Mouse (Mus musculus) neural tube, embryonic 12.5 days (tissue): ENCODE data around the gene Ntmt1. TPM values are rescaled to one million over a fixed set of nuclear protein-coding genes. Genes with fewer than 3 reads are reported as not detected.
A peak's percentile ranks its signal among the peaks of the same experiment; 100 is the strongest.

Experiments
- ATAC-seq: fragments of 200-750 bp; cut with Nextera tagmentation; 2 replicates; pipeline ENCODE4 v1.8.0; 2017; ENCODE audit warnings: low read depth, mild to moderate bottlenecking, moderate TSS enrichment, moderate library complexity; ENCODE audit not compliant: low FRiP score
- H3K27ac ChIP-seq: fragments of 300-500 bp; sonication (generic); 2 replicates; pipeline ENCODE4 v1.5.1; 2016
- H3K27me3 ChIP-seq: fragments of 300-500 bp; sonication (generic); replicated peaks from 2 replicates; pipeline ENCODE4 v1.6.1; 2016; ENCODE audit warnings: mild to moderate bottlenecking
- H3K36me3 ChIP-seq: fragments of 300-500 bp; sonication (generic); 2 replicates; pipeline ENCODE4 v1.6.1; 2016; ENCODE audit warnings: mild to moderate bottlenecking
- H3K4me1 ChIP-seq: fragments of 300-500 bp; sonication (generic); 2 replicates; pipeline ENCODE4 v1.6.1; 2016
- H3K4me2 ChIP-seq: fragments of 300-500 bp; sonication (generic); replicated peaks from 2 replicates; pipeline ENCODE4 v1.6.1; 2016; ENCODE audit warnings: mild to moderate bottlenecking
- H3K4me3 ChIP-seq: fragments of 300-500 bp; sonication (generic); 2 replicates; pipeline ENCODE4 v1.5.1; 2016
- H3K9ac ChIP-seq: fragments of 300-500 bp; sonication (generic); 2 replicates; pipeline ENCODE4 v1.6.1; 2016; ENCODE audit warnings: mild to moderate bottlenecking
- H3K9me3 ChIP-seq: fragments of 300-500 bp; sonication (generic); 2 replicates; pipeline ENCODE4 v1.6.1; 2016; ENCODE audit warnings: mild to moderate bottlenecking
- WGBS: fragments of 180-500 bp; shearing (Covaris S2); methylation state at CpG from one replicate; pipeline ENCODE4 v1.1.7; 2016; 5-methylcytosine and 5-hydroxymethylcytosine counted together
- polyA plus RNA-seq: library from polyadenylated mRNA; unstranded; fragments of >200 nt; fragmentation: Nextera tagmentation; extraction: Ambion mirVana; gene quantifications from 2 replicates; pipeline ENCODE4 v1.2.1, GENCODE M21; 2016

Gene Ntmt1
- polyA plus RNA-seq, 1 experiment from 2014 or later, result 111 TPM

- peak overlapping the region; percentile 65 for H3K9ac ChIP-seq
- H3K27ac ChIP-seq, result peak overlapping the region; percentile 66
- H3K4me2 ChIP-seq, result peak overlapping the region; percentile 89
- 6% methylated on average over 19 of the region's 19 CpGs for WGBS
- H3K36me3 ChIP-seq, result no peaks in the 10 kb centered on the region
- H3K27me3 ChIP-seq, result no peaks in the 10 kb centered on the region
- H3K4me3 ChIP-seq, result peak overlapping the region; percentile 42
- no peaks in the 10 kb centered on the region for H3K9me3 ChIP-seq
- ATAC-seq, result peak; percentile 43; the same call in 1 of the 2 replicates
- peaks cover 34% of the 10 kb centered on the region for H3K4me1 ChIP-seq
Measured at GRCm38 (mm10) chr2:30771806-30772460, 35.7 kb upstream of the Ntmt1 start.

- WGBS, result 49% methylated on average over 15 of the region's 15 CpGs
- H3K36me3 ChIP-seq, result no peaks in the 10 kb centered on the region
- H3K4me3 ChIP-seq, result no peak overlapping the region
- no peak overlapping the region for H3K27ac ChIP-seq
- no peaks in the 10 kb centered on the region for H3K9me3 ChIP-seq
- H3K27me3 ChIP-seq, result no peaks in the 10 kb centered on the region
- no peak for ATAC-seq
- H3K9ac ChIP-seq, result no peak overlapping the region
- H3K4me2 ChIP-seq, result peak overlapping the region; percentile 89; the same call in 1 of the 2 replicates
- peaks cover 29% of the 10 kb centered on the region for H3K4me1 ChIP-seq
Measured at GRCm38 (mm10) chr2:30772581-30773312, 34.9 kb upstream of the Ntmt1 start.

- H3K27me3 ChIP-seq, result no peaks in the 10 kb centered on the region
- no peaks in the 10 kb centered on the region for H3K36me3 ChIP-seq
- ATAC-seq, result no peak
- H3K9ac ChIP-seq, result no peak overlapping the region
- H3K4me1 ChIP-seq, result peaks cover 23% of the 10 kb centered on the region
- H3K9me3 ChIP-seq, result no peaks in the 10 kb centered on the region
- H3K4me3 ChIP-seq, result no peak overlapping the region
- no peak overlapping the region for H3K27ac ChIP-seq
- WGBS, result 86% methylated on average over 8 of the region's 8 CpGs
- no peak overlapping the region for H3K4me2 ChIP-seq
Measured at GRCm38 (mm10) chr2:30773313-30774005, 34.2 kb upstream of the Ntmt1 start.

- Histone ChIP-seq H3K9ac (no peak overlapping the region), H3K27ac (no peak overlapping the region), H3K9me3 (no peaks in the 10 kb centered on the region), H3K36me3 (no peaks in the 10 kb centered on the region), H3K4me2 (no peak overlapping the region), H3K27me3 (no peaks in the 10 kb centered on the region), H3K4me3 (no peak overlapping the region), H3K4me1 (peaks cover 35% of the 10 kb centered on the region)
- 61% methylated on average over 3 of the region's 3 CpGs for WGBS
- no peak for ATAC-seq
Measured at GRCm38 (mm10) chr2:30775955-30776354, 31.7 kb upstream of the Ntmt1 start.

GRCm38 (mm10) chr2:30777266-30777665, 30.4 kb upstream of the Ntmt1 start:
- H3K4me2 ChIP-seq, result no peak overlapping the region
- H3K9me3 ChIP-seq, result no peaks in the 10 kb centered on the region
- peaks cover 22% of the 10 kb centered on the region for H3K4me1 ChIP-seq
- H3K27ac ChIP-seq, result no peak overlapping the region
- no peaks in the 10 kb centered on the region for H3K36me3 ChIP-seq
- ATAC-seq, result no peak
- no peaks in the 10 kb centered on the region for H3K27me3 ChIP-seq
- H3K9ac ChIP-seq, result no peak overlapping the region
- 81% methylated on average over 3 of the region's 3 CpGs for WGBS
- H3K4me3 ChIP-seq, result no peak overlapping the region

GRCm38 (mm10) chr2:30778235-30778634, 29.4 kb upstream of the Ntmt1 start:
- Histone ChIP-seq H3K27me3 (no peaks in the 10 kb centered on the region), H3K4me1 (peaks cover 19% of the 10 kb centered on the region), H3K9me3 (no peaks in the 10 kb centered on the region), H3K27ac (no peak overlapping the region), H3K36me3 (no peaks in the 10 kb centered on the region), H3K9ac (no peak overlapping the region), H3K4me2 (no peak overlapping the region), H3K4me3 (no peak overlapping the region)
- ATAC-seq, result no peak
- WGBS, result 59% methylated on average over 4 of the region's 4 CpGs

- Histone ChIP-seq H3K4me3 (no peak overlapping the region), H3K4me2 (no peak overlapping the region; the same call in 1 of the 2 replicates), H3K36me3 (no peaks in the 10 kb centered on the region), H3K27me3 (no peaks in the 10 kb centered on the region), H3K9me3 (no peaks in the 10 kb centered on the region), H3K9ac (no peak overlapping the region), H3K27ac (no peak overlapping the region), H3K4me1 (peaks cover 24% of the 10 kb centered on the region)
- 0% methylated on average over 5 of the region's 5 CpGs for WGBS
- ATAC-seq, result no peak
Measured at GRCm38 (mm10) chr2:30779241-30779640, 28.4 kb upstream of the Ntmt1 start.

- H3K9me3 ChIP-seq, result no peaks in the 10 kb centered on the region
- 76% methylated on average over 8 of the region's 8 CpGs for WGBS
- 0 out of 2 replicates have a peak, but pooled peaks have one; percentile 5 for ATAC-seq
- H3K4me1 ChIP-seq, result peaks cover 56% of the 10 kb centered on the region
- no peak overlapping the region for H3K4me3 ChIP-seq
- H3K36me3 ChIP-seq, result no peaks in the 10 kb centered on the region
- H3K9ac ChIP-seq, result 0 out of 2 replicates have a peak overlapping the region, but pooled peaks have one; percentile 21
- no peaks in the 10 kb centered on the region for H3K27me3 ChIP-seq
- peak overlapping the region; percentile 54 for H3K4me2 ChIP-seq
- H3K27ac ChIP-seq, result no peak overlapping the region; the same call in 1 of the 2 replicates
Measured at GRCm38 (mm10) chr2:30782312-30783290, 25.0 kb upstream of the Ntmt1 start.

GRCm38 (mm10) chr2:30783346-30783745, 24.3 kb upstream of the Ntmt1 start:
- ATAC-seq, result 0 out of 2 replicates have a peak, but pooled peaks have one; percentile 8

GRCm38 (mm10) chr2:30784078-30784994, 23.3 kb upstream of the Ntmt1 start:
- Histone ChIP-seq H3K27me3 (no peaks in the 10 kb centered on the region), H3K9ac (peak overlapping the region; percentile 52), H3K27ac (0 out of 2 replicates have a peak overlapping the region, but pooled peaks have one; percentile 15), H3K4me2 (peak overlapping the region; percentile 54), H3K9me3 (no peaks in the 10 kb centered on the region), H3K4me3 (peak overlapping the region; percentile 1; the same call in 1 of the 2 replicates), H3K4me1 (peaks cover 51% of the 10 kb centered on the region), H3K36me3 (no peaks in the 10 kb centered on the region)
- 8% methylated on average over 40 of the region's 40 CpGs for WGBS
- peak; percentile 46; the same call in 1 of the 2 replicates for ATAC-seq

More at GRCm38 (mm10) chr2:30783346-30783745, 24.3 kb upstream of the Ntmt1 start:
- H3K36me3 ChIP-seq, result no peaks in the 10 kb centered on the region
- under 1% methylated on average over 13 of the region's 13 CpGs for WGBS
- no peak overlapping the region; the same call in 1 of the 2 replicates for H3K27ac ChIP-seq
- H3K4me3 ChIP-seq, result no peak overlapping the region
- H3K9me3 ChIP-seq, result no peaks in the 10 kb centered on the region
- H3K4me1 ChIP-seq, result peaks cover 57% of the 10 kb centered on the region
- H3K27me3 ChIP-seq, result no peaks in the 10 kb centered on the region
- 0 out of 2 replicates have a peak overlapping the region, but pooled peaks have one; percentile 21 for H3K9ac ChIP-seq
- peak overlapping the region; percentile 54 for H3K4me2 ChIP-seq
